Mouse (Mus musculus): ENCODE data around the gene Fars2. TPM values are rescaled to one million over a fixed set of nuclear protein-coding genes. Genes with fewer than 3 reads are reported as not detected.

Fars2 gene
- polyA plus RNA-seq, 1 experiment from 2014 or later, result 30.6 TPM

GRCm38 (mm10) chr13:36492397-36492796 is 375.2 kb downstream of the Fars2 start:
- whole genome bisulfite sequencing, result 74% methylated on average over 3 of the region's 3 CpGs
- no peak for ATAC-seq (ENCODE audit: low FRiP score, low read depth)
- no peak overlapping the region for H3K27ac ChIP-seq

GRCm38 (mm10) chr13:36493294-36493693 is 376.1 kb downstream of the Fars2 start:
- WGBS, result 65% methylated on average over 2 of the region's 2 CpGs
- Histone ChIP-seq H3K27me3 (replicated peaks) (no peaks in the 10 kb centered on the region), H3K36me3 (no peaks in the 10 kb centered on the region), H3K27ac (no peak overlapping the region), H3K4me1 (no peaks in the 10 kb centered on the region), H3K9me3 (no peaks in the 10 kb centered on the region), H3K9ac (no peak overlapping the region), H3K4me3 (no peak overlapping the region), H3K4me2 (replicated peaks) (no peak overlapping the region)
- no peak for ATAC-seq (ENCODE audit: low FRiP score, low read depth)

More at GRCm38 (mm10) chr13:36492397-36492796, 375.2 kb downstream of the Fars2 start:
- no peak overlapping the region for H3K9ac ChIP-seq
- no peaks in the 10 kb centered on the region for H3K36me3 ChIP-seq
- no peaks in the 10 kb centered on the region for H3K9me3 ChIP-seq
- H3K4me3 ChIP-seq, result no peak overlapping the region
- no peak overlapping the region for H3K4me2 ChIP-seq (replicated peaks)
- H3K27me3 ChIP-seq (replicated peaks), result no peaks in the 10 kb centered on the region
- H3K4me1 ChIP-seq, result no peaks in the 10 kb centered on the region

GRCm38 (mm10) chr13:36493762-36494161 is 376.6 kb downstream of the Fars2 start:
- 86% methylated on average over 7 of the region's 7 CpGs for WGBS
- no peaks in the 10 kb centered on the region for H3K27me3 ChIP-seq (replicated peaks)
- H3K36me3 ChIP-seq, result no peaks in the 10 kb centered on the region
- no peaks in the 10 kb centered on the region for H3K9me3 ChIP-seq
- no peak overlapping the region for H3K9ac ChIP-seq
- no peaks in the 10 kb centered on the region for H3K4me1 ChIP-seq
- ATAC-seq (ENCODE audit: low FRiP score, low read depth), result no peak
- no peak overlapping the region for H3K27ac ChIP-seq
- no peak overlapping the region for H3K4me3 ChIP-seq
- H3K4me2 ChIP-seq (replicated peaks), result no peak overlapping the region

GRCm38 (mm10) chr13:36495980-36496379 is 378.8 kb downstream of the Fars2 start:
- H3K4me3 ChIP-seq, result no peak overlapping the region
- no peak for ATAC-seq (ENCODE audit: low FRiP score, low read depth)
- no peaks in the 10 kb centered on the region for H3K27me3 ChIP-seq (replicated peaks)
- no peak overlapping the region for H3K27ac ChIP-seq
- H3K9ac ChIP-seq, result no peak overlapping the region
- no peaks in the 10 kb centered on the region for H3K36me3 ChIP-seq
- H3K4me1 ChIP-seq, result no peaks in the 10 kb centered on the region
- 93% methylated on average over 2 of the region's 2 CpGs for WGBS
- no peak overlapping the region for H3K4me2 ChIP-seq (replicated peaks)
- no peaks in the 10 kb centered on the region for H3K9me3 ChIP-seq

- Histone ChIP-seq H3K27ac (no peak overlapping the region), H3K4me2 (replicated peaks) (no peak overlapping the region), H3K36me3 (no peaks in the 10 kb centered on the region), H3K4me3 (no peak overlapping the region), H3K9ac (no peak overlapping the region), H3K27me3 (replicated peaks) (no peaks in the 10 kb centered on the region), H3K4me1 (no peaks in the 10 kb centered on the region), H3K9me3 (no peaks in the 10 kb centered on the region)
- 83% methylated on average over 4 of the region's 4 CpGs for WGBS
- no peak for ATAC-seq (ENCODE audit: low FRiP score, low read depth)
These were observed 380.1 kb downstream of the Fars2 start for GRCm38 (mm10) chr13:36497346-36497745.

GRCm38 (mm10) chr13:36500370-36500905 is 383.2 kb downstream of the Fars2 start:
- ATAC-seq (ENCODE audit: low FRiP score, low read depth), result no peak

GRCm38 (mm10) chr13:36503551-36503950 is 386.3 kb downstream of the Fars2 start:
- WGBS, result 83% methylated on average over 3 of the region's 3 CpGs
- H3K27ac ChIP-seq, result no peak overlapping the region
- H3K9ac ChIP-seq, result no peak overlapping the region
- no peaks in the 10 kb centered on the region for H3K4me1 ChIP-seq
- no peak for ATAC-seq (ENCODE audit: low FRiP score, low read depth)
- no peaks in the 10 kb centered on the region for H3K27me3 ChIP-seq (replicated peaks)
- no peaks in the 10 kb centered on the region for H3K36me3 ChIP-seq
- no peak overlapping the region for H3K4me3 ChIP-seq
- no peak overlapping the region for H3K4me2 ChIP-seq (replicated peaks)
- H3K9me3 ChIP-seq, result no peaks in the 10 kb centered on the region

More at GRCm38 (mm10) chr13:36500370-36500905, 383.2 kb downstream of the Fars2 start:
- Histone ChIP-seq H3K27ac (no peak overlapping the region), H3K4me1 (no peaks in the 10 kb centered on the region), H3K27me3 (replicated peaks) (no peaks in the 10 kb centered on the region), H3K9ac (no peak overlapping the region), H3K4me2 (replicated peaks) (no peak overlapping the region), H3K4me3 (no peak overlapping the region), H3K9me3 (no peaks in the 10 kb centered on the region), H3K36me3 (no peaks in the 10 kb centered on the region)
- WGBS, result 66% methylated on average over 4 of the region's 4 CpGs

- no peak for ATAC-seq (ENCODE audit: low FRiP score, low read depth)
- 88% methylated on average over 7 of the region's 7 CpGs for WGBS
These were observed 386.8 kb downstream of the Fars2 start for GRCm38 (mm10) chr13:36503991-36504390.

GRCm38 (mm10) chr13:36505730-36506129 is 388.5 kb downstream of the Fars2 start:
- no peak overlapping the region for H3K27ac ChIP-seq
- H3K4me1 ChIP-seq, result no peaks in the 10 kb centered on the region
- no peak overlapping the region for H3K4me2 ChIP-seq (replicated peaks)
- H3K4me3 ChIP-seq, result no peak overlapping the region
- H3K9ac ChIP-seq, result no peak overlapping the region
- H3K27me3 ChIP-seq (replicated peaks), result no peaks in the 10 kb centered on the region
- H3K36me3 ChIP-seq, result no peaks in the 10 kb centered on the region
- WGBS, result 89% methylated on average over 6 of the region's 6 CpGs
- no peak for ATAC-seq (ENCODE audit: low FRiP score, low read depth)
- H3K9me3 ChIP-seq, result no peaks in the 10 kb centered on the region

More at GRCm38 (mm10) chr13:36503991-36504390, 386.8 kb downstream of the Fars2 start:
- no peaks in the 10 kb centered on the region for H3K36me3 ChIP-seq
- H3K27ac ChIP-seq, result no peak overlapping the region
- H3K27me3 ChIP-seq (replicated peaks), result no peaks in the 10 kb centered on the region
- H3K4me2 ChIP-seq (replicated peaks), result no peak overlapping the region
- H3K4me3 ChIP-seq, result no peak overlapping the region
- H3K9me3 ChIP-seq, result no peaks in the 10 kb centered on the region
- H3K4me1 ChIP-seq, result no peaks in the 10 kb centered on the region
- no peak overlapping the region for H3K9ac ChIP-seq

GRCm38 (mm10) chr13:36506315-36506714 is 389.1 kb downstream of the Fars2 start:
- WGBS, result 89% methylated on average over 5 of the region's 5 CpGs

GRCm38 (mm10) chr13:36510161-36510560 is 392.9 kb downstream of the Fars2 start:
- H3K4me3 ChIP-seq, result no peak overlapping the region
- H3K4me2 ChIP-seq (replicated peaks), result no peak overlapping the region
- no peak for ATAC-seq (ENCODE audit: low FRiP score, low read depth)
- no peaks in the 10 kb centered on the region for H3K27me3 ChIP-seq (replicated peaks)
- H3K27ac ChIP-seq, result no peak overlapping the region
- no peak overlapping the region for H3K9ac ChIP-seq
- no peaks in the 10 kb centered on the region for H3K9me3 ChIP-seq
- H3K4me1 ChIP-seq, result no peaks in the 10 kb centered on the region
- 79% methylated on average over 2 of the region's 2 CpGs for WGBS
- H3K36me3 ChIP-seq, result no peaks in the 10 kb centered on the region

More at GRCm38 (mm10) chr13:36506315-36506714, 389.1 kb downstream of the Fars2 start:
- Histone ChIP-seq H3K4me1 (no peaks in the 10 kb centered on the region), H3K36me3 (no peaks in the 10 kb centered on the region), H3K9ac (no peak overlapping the region), H3K4me3 (no peak overlapping the region), H3K9me3 (no peaks in the 10 kb centered on the region), H3K27ac (no peak overlapping the region), H3K4me2 (replicated peaks) (no peak overlapping the region), H3K27me3 (replicated peaks) (no peaks in the 10 kb centered on the region)
- no peak for ATAC-seq (ENCODE audit: low FRiP score, low read depth)

- no peaks in the 10 kb centered on the region for H3K27me3 ChIP-seq (replicated peaks)
- no peak overlapping the region for H3K4me3 ChIP-seq
- WGBS, result 72% methylated on average over 1 of the region's 1 CpGs
- no peak overlapping the region for H3K27ac ChIP-seq
- no peaks in the 10 kb centered on the region for H3K9me3 ChIP-seq
- H3K36me3 ChIP-seq, result no peaks in the 10 kb centered on the region
- 0 out of 2 replicates have a peak, but pooled peaks cover 3% of the 10 kb centered on the region for H3K4me1 ChIP-seq
- H3K9ac ChIP-seq, result no peak overlapping the region
- no peak for ATAC-seq (ENCODE audit: low FRiP score, low read depth)
- no peak overlapping the region for H3K4me2 ChIP-seq (replicated peaks)
These were observed 395.9 kb downstream of the Fars2 start for GRCm38 (mm10) chr13:36513126-36513525.

- WGBS, result 48% methylated on average over 9 of the region's 9 CpGs
- Histone ChIP-seq H3K27me3 (replicated peaks) (no peaks in the 10 kb centered on the region), H3K4me2 (replicated peaks) (no peak overlapping the region), H3K9ac (no peak overlapping the region), H3K4me1 (0 out of 2 replicates have a peak, but pooled peaks cover 3% of the 10 kb centered on the region), H3K9me3 (no peaks in the 10 kb centered on the region), H3K36me3 (no peaks in the 10 kb centered on the region), H3K27ac (no peak overlapping the region), H3K4me3 (no peak overlapping the region)
- peak; percentile 86; the same call in 1 of the 2 replicates for ATAC-seq (ENCODE audit: low FRiP score, low read depth)
These were observed 400.9 kb downstream of the Fars2 start for GRCm38 (mm10) chr13:36518144-36518571.

All from neural tube, embryonic 12.5 days (tissue).